ENCODE assay signal across 8 mouse cellular contexts in the genomic region with DNA sequence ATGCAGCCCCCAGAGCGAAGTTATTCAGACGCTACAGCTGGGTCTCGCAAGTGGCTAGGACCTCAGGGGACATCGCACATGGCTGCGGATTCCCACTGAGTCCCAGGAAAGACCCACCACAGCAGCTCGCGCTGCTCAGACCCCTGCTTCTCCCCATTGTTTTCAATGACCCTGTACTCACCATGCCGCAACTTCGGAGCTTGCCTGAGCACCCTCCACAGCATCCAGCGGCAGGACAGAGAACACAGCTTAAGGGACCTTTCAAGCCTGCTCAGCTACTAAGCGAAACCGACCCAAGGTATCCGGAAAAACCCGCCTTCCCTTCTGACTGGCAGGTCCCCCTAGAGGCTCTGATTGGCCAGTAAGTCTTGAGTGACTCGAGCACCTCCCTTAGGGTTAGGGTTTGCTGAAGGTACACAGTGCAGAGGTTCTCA.
DNase-seq lines count a peak whose midpoint lies in the region; ATAC-seq and TF ChIP-seq lines count a peak whose summit lies in the region.

No protein-coding gene starts in this region.

- DNase-seq in G1E (ENCODE audit: low spot score) = no peak
- peak; percentile 80 to 82 for DNase-seq in lung, adult 18-20 months
- peak; percentile 74 for DNase-seq in thymus, postnatal 14 days
- DNase-seq in cerebellum, adult 2 months = no peak

- peak; percentile 63 for ATAC-seq in G1E (ENCODE audit: extremely low read depth, insufficient number of reproducible peaks, low FRiP score, poor library complexity, severe bottlenecking)
- ATAC-seq in granulocyte monocyte progenitor cell, adult 5-6 weeks (replicated peaks; ENCODE audit: poor library complexity, severe bottlenecking) = peak; percentile 100
- peak; percentile 99 for ATAC-seq in intestine, embryonic 16.5 days
- ATAC-seq in neural tube, embryonic 13.5 days (ENCODE audit: low read depth) = peak; percentile 80

- no peak for TF ChIP-seq POLR2A in cerebellum, adult 2 months (IDR thresholded peaks at IDR 0.05; ENCODE audit: borderline replicate concordance, insufficient read depth, low read length)

- no peaks in the 10 kb centered on the region for H3K4me1 ChIP-seq in G1E (ENCODE audit: insufficient read depth, low read depth, low read length)
- H3K4me1 ChIP-seq in brown adipose tissue, adult 24 weeks (ENCODE audit: control insufficient read depth, insufficient read depth, insufficient read length, low read length) = no peaks in the 10 kb centered on the region
- no peaks in the 10 kb centered on the region for H3K4me1 ChIP-seq in intestine, embryonic 16.5 days (ENCODE audit: control insufficient read depth, insufficient read depth, low read length)
- peaks cover 12% of the 10 kb centered on the region; the same call in 1 of the 2 replicates for H3K4me1 ChIP-seq in neural tube, embryonic 13.5 days (replicated peaks)
- H3K4me1 ChIP-seq in cerebellum, adult 2 months (ENCODE audit: control insufficient read depth, insufficient read depth, low read length) = no peaks in the 10 kb centered on the region

- H3K36me3 ChIP-seq in G1E (replicated peaks) = no peaks in the 10 kb centered on the region
- no peaks in the 10 kb centered on the region for H3K36me3 ChIP-seq in intestine, embryonic 16.5 days (ENCODE audit: control insufficient read depth, insufficient read depth, low read length)
- no peaks in the 10 kb centered on the region for H3K36me3 ChIP-seq in neural tube, embryonic 13.5 days

- H3K27me3 ChIP-seq in G1E (ENCODE audit: insufficient read depth, low read length) = no peaks in the 10 kb centered on the region
- H3K27me3 ChIP-seq in intestine, embryonic 16.5 days (replicated peaks; ENCODE audit: control insufficient read depth, insufficient read depth, low read length) = no peaks in the 10 kb centered on the region
- no peaks in the 10 kb centered on the region for H3K27me3 ChIP-seq in neural tube, embryonic 13.5 days
- H3K27me3 ChIP-seq in cerebellum, adult 2 months (ENCODE audit: control insufficient read depth, insufficient read depth, low read length) = no peaks in the 10 kb centered on the region

- H3K9me3 ChIP-seq in G1E (replicated peaks) = no peaks in the 10 kb centered on the region
- H3K9me3 ChIP-seq in intestine, embryonic 16.5 days (ENCODE audit: control insufficient read depth, low read length) = no peaks in the 10 kb centered on the region
- H3K9me3 ChIP-seq in neural tube, embryonic 13.5 days = no peaks in the 10 kb centered on the region

- H3K4me2 ChIP-seq in intestine, embryonic 16.5 days (ENCODE audit: low read depth, low read length) = peak overlapping the region; percentile 60
- peak overlapping the region; percentile 58 for H3K4me2 ChIP-seq in neural tube, embryonic 13.5 days

- H3K4me3 ChIP-seq in G1E (ENCODE audit: low read depth, low read length) = peak overlapping the region; percentile 41; the same call in 1 of the 2 replicates
- H3K4me3 ChIP-seq in brown adipose tissue, adult 24 weeks (ENCODE audit: insufficient read depth, low read depth, low read length) = peak overlapping the region; percentile 61
- H3K4me3 ChIP-seq in intestine, embryonic 16.5 days (ENCODE audit: low read length) = peak overlapping the region; percentile 60
- H3K4me3 ChIP-seq in neural tube, embryonic 13.5 days = peak overlapping the region; percentile 44
- H3K4me3 ChIP-seq in cerebellum, adult 2 months (replicated peaks; ENCODE audit: insufficient read depth, low read depth, low read length) = no peak overlapping the region

- H3K9ac ChIP-seq in intestine, embryonic 16.5 days (ENCODE audit: low read depth, low read length) = peak overlapping the region; percentile 67
- H3K9ac ChIP-seq in neural tube, embryonic 13.5 days = peak overlapping the region; percentile 63

- 3% methylated on average over 15 of the region's 15 CpGs for WGBS in intestine, embryonic 16.5 days
- 7% methylated on average over 15 of the region's 15 CpGs for WGBS in neural tube, embryonic 13.5 days
- WGBS in cerebellum, adult 2 months = 9% methylated on average over 15 of the region's 15 CpGs

- no peak overlapping the region for H3K27ac ChIP-seq in brown adipose tissue, adult 24 weeks (replicated peaks; ENCODE audit: low read depth, low read length)
- H3K27ac ChIP-seq in intestine, embryonic 16.5 days (ENCODE audit: low read length) = no peak overlapping the region
- H3K27ac ChIP-seq in neural tube, embryonic 13.5 days (replicated peaks) = no peak overlapping the region
- H3K27ac ChIP-seq in cerebellum, adult 2 months (ENCODE audit: insufficient read depth, low read length) = no peak overlapping the region

- no peak for TF ChIP-seq CTCF in G1E (IDR thresholded peaks at IDR 0.05; ENCODE audit: low read depth, low read length)
- no peak for TF ChIP-seq CTCF in cerebellum, adult 2 months (IDR thresholded peaks at IDR 0.05; ENCODE audit: borderline replicate concordance, insufficient read depth, low read depth, low read length)

Comparison
In these comparisons a context has a peak if more than half of its experiments do, and no peak if none do; other contexts are left out.
1. DNase-seq: peak in lung, adult 18-20 months (2 of 2) and thymus, postnatal 14 days (single experiment); none in G1E (single experiment) and cerebellum, adult 2 months (0 of 2).
2. Peak in every context shown above with its lines, with median percentiles within 50 percentile points of each other: ATAC-seq.